Mouse (Mus musculus) embryonic facial prominence, embryonic 11.5 days (tissue): ENCODE results near the gene Pdk3. TPM values are rescaled to one million over a fixed set of nuclear protein-coding genes. Genes with fewer than 3 reads are reported as not detected.

Experiments
- ATAC-seq: fragments of 200-750 bp; cut with Nextera tagmentation; replicated peaks from 2 replicates; pipeline ENCODE4 v1.8.0; 2017; ENCODE audit warnings: low read depth; ENCODE audit not compliant: insufficient number of reproducible peaks, low FRiP score, low TSS enrichment
- DNase-seq: peaks from one replicate; pipeline ENCODE4 v3.0.0-alpha.2; 2015; ENCODE audit warnings: low spot score
- H3K27ac ChIP-seq: fragments of 300-500 bp; sonication (generic); replicated peaks from 2 replicates; pipeline ENCODE4 v1.5.1; 2014; ENCODE audit warnings: mild to moderate bottlenecking, low read depth, low read length, control low read depth
- H3K27me3 ChIP-seq: fragments of 300-500 bp; sonication (generic); 2 replicates; pipeline ENCODE4 v1.6.1; 2014; ENCODE audit warnings: mild to moderate bottlenecking, low read length, moderate library complexity, mixed read lengths; ENCODE audit not compliant: control insufficient read depth, insufficient read depth
- H3K36me3 ChIP-seq: fragments of 300-500 bp; sonication (generic); replicated peaks from 2 replicates; pipeline ENCODE4 v1.6.1; 2014; ENCODE audit warnings: low read depth, mild to moderate bottlenecking, low read length, moderate library complexity, mixed read lengths; ENCODE audit not compliant: control insufficient read depth, insufficient read depth
- H3K4me1 ChIP-seq: fragments of 300-500 bp; sonication (generic); 2 replicates; pipeline ENCODE4 v1.6.1; 2014; ENCODE audit warnings: low read length, mixed read lengths; ENCODE audit not compliant: control insufficient read depth, insufficient read depth
- H3K4me2 ChIP-seq: fragments of 300-500 bp; sonication (generic); 2 replicates; pipeline ENCODE4 v1.6.1; 2014; ENCODE audit warnings: low read depth, mild to moderate bottlenecking, control low read depth, low read length, moderate library complexity
- H3K4me3 ChIP-seq: fragments of 300-500 bp; sonication (generic); 2 replicates; pipeline ENCODE4 v1.5.1; 2014; ENCODE audit warnings: low read depth, low read length, control low read depth
- H3K9ac ChIP-seq: fragments of 300-500 bp; sonication (generic); replicated peaks from 2 replicates; pipeline ENCODE4 v1.6.1; 2014; ENCODE audit warnings: mild to moderate bottlenecking, control low read depth, low read length
- H3K9me3 ChIP-seq: fragments of 300-500 bp; sonication (generic); replicated peaks from 2 replicates; pipeline ENCODE4 v1.6.1; 2016; ENCODE audit warnings: mild to moderate bottlenecking, low read length, inconsistent platforms, mixed read lengths; ENCODE audit not compliant: control insufficient read depth
- WGBS: fragments of 180-500 bp; shearing (Covaris S2); extraction: QIAGEN DNeasy Blood & Tissue Kit; methylation state at CpG from one replicate; pipeline ENCODE4 v1.1.7; 2014; 5-methylcytosine and 5-hydroxymethylcytosine counted together
- polyA plus RNA-seq: library from polyadenylated mRNA; unstranded; fragments of >200 nt; fragmentation: Nextera tagmentation; extraction: Ambion mirVana; gene quantifications from 2 replicates; pipeline ENCODE4 v1.2.1, GENCODE M21; 2014

Gene Pdk3
- polyA plus RNA-seq, 1 experiment from 2014 or later = 79.1 TPM

- H3K4me2 ChIP-seq = no peak overlapping the region
- no peak overlapping the region for H3K9ac ChIP-seq
- no peak for ATAC-seq
- H3K27ac ChIP-seq = no peak overlapping the region
- no peaks in the 10 kb centered on the region for H3K27me3 ChIP-seq
- DNase-seq = no peak
- no peaks in the 10 kb centered on the region for H3K4me1 ChIP-seq
- H3K36me3 ChIP-seq = no peaks in the 10 kb centered on the region
- H3K9me3 ChIP-seq = no peaks in the 10 kb centered on the region
- 71% methylated on average over 1 of the region's 1 CpGs for WGBS
- no peak overlapping the region for H3K4me3 ChIP-seq
Observed at GRCm38 (mm10) chrX:93749165-93749564, 82.8 kb downstream of the Pdk3 start.

GRCm38 (mm10) chrX:93732975-93733748 is 98.8 kb downstream of the Pdk3 start:
- ATAC-seq (no peak), DNase-seq (no peak)
- Histone ChIP-seq H3K36me3 (no peaks in the 10 kb centered on the region), H3K27ac (no peak overlapping the region), H3K4me2 (no peak overlapping the region), H3K9ac (no peak overlapping the region), H3K4me1 (no peaks in the 10 kb centered on the region), H3K4me3 (no peak overlapping the region), H3K27me3 (no peaks in the 10 kb centered on the region), H3K9me3 (no peaks in the 10 kb centered on the region)
- WGBS = 76% methylated on average over 6 of the region's 6 CpGs

- Histone ChIP-seq H3K4me3 (no peak overlapping the region), H3K9me3 (no peaks in the 10 kb centered on the region), H3K4me2 (no peak overlapping the region), H3K27ac (no peak overlapping the region), H3K27me3 (no peaks in the 10 kb centered on the region), H3K4me1 (no peaks in the 10 kb centered on the region), H3K9ac (no peak overlapping the region), H3K36me3 (no peaks in the 10 kb centered on the region)
- DNase-seq (no peak), ATAC-seq (no peak)
Observed at GRCm38 (mm10) chrX:93732407-93732806, 99.6 kb downstream of the Pdk3 start.

GRCm38 (mm10) chrX:93730854-93731253 is 101.1 kb downstream of the Pdk3 start:
- Histone ChIP-seq H3K27ac (no peak overlapping the region), H3K36me3 (no peaks in the 10 kb centered on the region), H3K4me1 (no peaks in the 10 kb centered on the region), H3K27me3 (no peaks in the 10 kb centered on the region), H3K4me2 (no peak overlapping the region), H3K9ac (no peak overlapping the region), H3K4me3 (no peak overlapping the region), H3K9me3 (no peaks in the 10 kb centered on the region)
- WGBS = 62% methylated on average over 8 of the region's 8 CpGs
- DNase-seq (no peak), ATAC-seq (no peak)

DNA sequence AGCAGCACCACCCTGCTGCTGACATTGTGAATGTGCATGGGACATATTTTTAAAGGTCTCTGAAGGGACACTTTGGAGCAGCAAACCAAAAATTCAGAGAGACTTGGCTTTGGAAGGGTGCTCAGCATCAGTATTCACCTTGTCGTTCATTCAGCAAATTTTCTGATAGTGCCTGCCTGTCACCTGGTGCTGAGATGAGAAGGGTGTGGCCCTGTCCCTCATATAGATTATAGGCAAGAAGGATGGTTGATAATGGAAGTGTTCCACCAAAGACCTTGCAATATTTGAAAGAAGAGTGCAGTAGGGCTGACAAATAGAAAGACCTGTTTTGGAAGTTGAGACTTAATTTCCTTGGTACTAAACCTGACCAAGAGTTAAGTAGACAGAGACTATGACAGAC is 102.5 kb downstream of the Pdk3 start:
- H3K9me3 ChIP-seq = no peaks in the 10 kb centered on the region
- H3K9ac ChIP-seq = no peak overlapping the region
- no peak overlapping the region for H3K4me2 ChIP-seq
- no peak for ATAC-seq
- DNase-seq = no peak
- WGBS = 89% methylated on average over 1 of the region's 1 CpGs
- no peaks in the 10 kb centered on the region for H3K36me3 ChIP-seq
- H3K27me3 ChIP-seq = no peaks in the 10 kb centered on the region
- no peak overlapping the region for H3K4me3 ChIP-seq
- H3K27ac ChIP-seq = no peak overlapping the region
- no peaks in the 10 kb centered on the region for H3K4me1 ChIP-seq

Other genes starting within 250 kb of the Pdk3 start
- 21.4 and 22.6 TPM in 2 replicates for gene Pola1, start 200.0 kb downstream of the Pdk3 start, polyA plus RNA-seq
- gene Pcyt1b, start 177.3 kb downstream of the Pdk3 start, polyA plus RNA-seq = 6.1 and 7.0 TPM in 2 replicates
- gene AU015836, start 136.5 kb upstream of the Pdk3 start, polyA plus RNA-seq = 0.14 TPM in 1 of 2 replicates, not detected in the other